Mouse (Mus musculus): ENCODE measurements around the gene Cldn24. TPM values are rescaled to one million over a fixed set of nuclear protein-coding genes. Genes with fewer than 3 reads are reported as not detected.

Cldn24 gene
- polyA plus RNA-seq (2015; fragmentation: Illumina TruSeq; extraction: RNeasy Lipid Tissue Mini Kit (QIAGEN cat#74804); ENCODE audit: low read depth, low replicate concordance) = not detected

DNA sequence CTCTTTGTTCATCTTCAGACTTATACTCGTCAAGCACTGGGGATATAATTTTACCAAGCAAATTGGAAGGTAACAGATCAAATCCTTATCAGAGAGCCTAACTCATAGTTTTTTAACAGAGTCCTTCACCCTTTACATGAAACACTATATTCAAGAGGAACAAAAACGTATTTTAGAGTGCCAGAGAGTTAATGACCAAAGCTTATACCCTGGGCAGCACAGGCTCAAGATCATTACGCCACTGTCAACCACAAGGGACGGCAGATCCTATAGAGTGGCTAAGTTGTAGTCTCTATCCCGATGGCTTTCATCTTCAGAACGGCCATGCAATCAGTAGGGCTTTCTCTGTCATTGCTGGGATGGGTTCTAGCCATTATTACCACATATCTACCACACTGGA is at the start of gene Cldn24:
Gene Cldn24, plus strand, starts transcription at position 301 of the 400 bp plus-strand sequence.

DNA sequence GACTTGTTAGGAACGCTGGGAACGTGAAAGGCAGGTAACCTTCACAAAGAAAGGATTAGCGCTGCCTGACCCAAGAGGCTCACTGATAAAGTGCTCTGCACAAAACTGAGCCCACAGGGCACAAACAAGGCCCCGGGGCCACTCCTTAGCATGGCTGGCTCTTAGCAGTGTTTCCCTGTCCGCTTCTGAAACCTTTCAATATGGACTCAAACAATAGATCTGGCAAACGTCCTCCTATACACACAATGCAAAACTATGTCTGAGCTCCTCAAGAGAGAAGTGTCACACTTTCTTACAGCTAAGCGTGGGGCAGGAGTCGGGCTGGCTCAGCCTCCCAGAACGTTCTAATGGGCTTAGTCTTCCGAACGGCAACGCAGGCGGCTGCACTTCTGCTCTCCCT is 2.2 kb downstream of the Cldn24 start, which contains the start of gene Cldn22:
Gene Cldn22, plus strand, starts transcription at position 301 of the 400 bp plus-strand sequence.

Other genes starting within 250 kb of the Cldn24 start
- gene Ing2, start 146.6 kb upstream of the Cldn24 start, polyA plus RNA-seq (2015; fragmentation: Illumina TruSeq; extraction: RNeasy Lipid Tissue Mini Kit (QIAGEN cat#74804); ENCODE audit: low read depth, low replicate concordance) = 49.9 TPM
- gene Cdkn2aip, start 108.2 kb upstream of the Cldn24 start, polyA plus RNA-seq (2015; fragmentation: Illumina TruSeq; extraction: RNeasy Lipid Tissue Mini Kit (QIAGEN cat#74804); ENCODE audit: low read depth, low replicate concordance) = 13.3 TPM
- 2.8 TPM for gene Cldn22, start 2.3 kb downstream of the Cldn24 start, polyA plus RNA-seq (2015; fragmentation: Illumina TruSeq; extraction: RNeasy Lipid Tissue Mini Kit (QIAGEN cat#74804); ENCODE audit: low read depth, low replicate concordance)
- 10.3 TPM for gene Wwc2, start 168.8 kb downstream of the Cldn24 start, polyA plus RNA-seq (2015; fragmentation: Illumina TruSeq; extraction: RNeasy Lipid Tissue Mini Kit (QIAGEN cat#74804); ENCODE audit: low read depth, low replicate concordance)